Mouse (Mus musculus) megakaryocyte, embryonic 14.5 days (primary cell): ENCODE results near the gene Olfr1298. TPM values are rescaled to one million over a fixed set of nuclear protein-coding genes. Genes with fewer than 3 reads are reported as not detected.

ENCODE experiments used
- H3K27me3 ChIP-seq: replicated peaks from 2 replicates; pipeline ENCODE3; 2012; ENCODE audit warnings: inconsistent platforms
- H3K36me3 ChIP-seq: replicated peaks from 2 replicates; pipeline ENCODE3; 2012; ENCODE audit warnings: low read length, inconsistent platforms, mixed read lengths
- H3K4me1 ChIP-seq: 2 replicates; pipeline ENCODE4 v1.6.1; 2012; ENCODE audit warnings: inconsistent platforms
- H3K4me3 ChIP-seq: replicated peaks from 2 replicates; pipeline ENCODE3; 2012; ENCODE audit warnings: moderate library complexity, mild to moderate bottlenecking, inconsistent platforms
- H3K9me3 ChIP-seq: 2 replicates; pipeline ENCODE4 v1.6.1; 2012; ENCODE audit warnings: inconsistent platforms
- FLI1 ChIP-seq: IDR thresholded peaks from 2 replicates; pipeline ENCODE4 v1.6.1; 2012; ENCODE audit warnings: low read length, inconsistent platforms, mixed read lengths
- GATA1 ChIP-seq: IDR thresholded peaks from 3 replicates; pipeline ENCODE4 v1.6.1; 2012; ENCODE audit warnings: mixed read lengths, low read length, inconsistent platforms, borderline replicate concordance
- polyA plus RNA-seq: library from polyadenylated mRNA; stranded (reverse); fragments of >175 nt; gene quantifications from 2 replicates; pipeline ENCODE4 v1.2.3, GENCODE M21; 2012; ENCODE audit warnings: low replicate concordance; ENCODE audit not compliant: insufficient read depth

Olfr1298 gene
- polyA plus RNA-seq = not detected in 2 replicates

GRCm38 (mm10) chr2:111649101-111649500 lies at the start of gene Olfr1298:
Olfr1298 (minus strand) TSS chr2:111649201.
- no peak for TF ChIP-seq FLI1
- no peak for TF ChIP-seq GATA1
- no peaks in the 10 kb centered on the region for H3K9me3 ChIP-seq
- H3K27me3 ChIP-seq = no peaks in the 10 kb centered on the region
- no peaks in the 10 kb centered on the region for H3K4me1 ChIP-seq
- H3K4me3 ChIP-seq = no peak within 1 kb of the TSS
- H3K36me3 ChIP-seq = no peaks in the 10 kb centered on the region

GRCm38 (mm10) chr2:111661119-111661518 lies 12.1 kb upstream of the Olfr1298 start, which contains the start of gene Olfr1299:
Olfr1299 (plus strand) TSS chr2:111661419.
- Histone ChIP-seq H3K4me1 (no peaks in the 10 kb centered on the region), H3K4me3 (no peak within 1 kb of the TSS), H3K36me3 (no peaks in the 10 kb centered on the region), H3K9me3 (peaks cover 14% of the 10 kb centered on the region; the same call in 1 of the 2 replicates), H3K27me3 (no peaks in the 10 kb centered on the region)
- TF ChIP-seq FLI1 (no peak), GATA1 (no peak)

- Histone ChIP-seq H3K36me3 (no peaks in the 10 kb centered on the region), H3K4me1 (no peaks in the 10 kb centered on the region), H3K4me3 (no peak within 1 kb of the TSS), H3K27me3 (no peaks in the 10 kb centered on the region), H3K9me3 (no peaks in the 10 kb centered on the region)
- no peak for TF ChIP-seq FLI1
Observed at GRCm38 (mm10) chr2:111626397-111626796, 22.6 kb downstream of the Olfr1298 start, which contains the start of gene Olfr1297. Olfr1297 (minus strand) TSS chr2:111626497.

Other genes with a start within 250 kb of the Olfr1298 start
- not detected in 2 replicates for gene Olfr1286, start 226.1 kb downstream of the Olfr1298 start, polyA plus RNA-seq
- gene Olfr1287, start 200.1 kb downstream of the Olfr1298 start, polyA plus RNA-seq = not detected in 2 replicates
- gene Olfr1288, start 175.1 kb downstream of the Olfr1298 start, polyA plus RNA-seq = not detected in 2 replicates
- not detected in 2 replicates for gene Olfr1289, start 168.4 kb downstream of the Olfr1298 start, polyA plus RNA-seq
- gene Olfr1290, start 155.4 kb downstream of the Olfr1298 start, polyA plus RNA-seq = not detected in 2 replicates
- gene Olfr1291-ps1, start 152.0 kb downstream of the Olfr1298 start, polyA plus RNA-seq = not detected in 2 replicates
- not detected in 2 replicates for gene Olfr1293-ps, start 124.0 kb downstream of the Olfr1298 start, polyA plus RNA-seq
- not detected in 2 replicates for gene Olfr1294, start 108.9 kb downstream of the Olfr1298 start, polyA plus RNA-seq
- not detected in 2 replicates for gene Olfr1295, start 79.5 kb downstream of the Olfr1298 start, polyA plus RNA-seq
- not detected in 2 replicates for gene Olfr1297, start 22.7 kb downstream of the Olfr1298 start, polyA plus RNA-seq
- not detected in 2 replicates for gene Olfr1299, start 12.2 kb upstream of the Olfr1298 start, polyA plus RNA-seq
- gene Olfr1301, start 101.8 kb upstream of the Olfr1298 start, polyA plus RNA-seq = not detected in 2 replicates
- gene Olfr1302, start 128.2 kb upstream of the Olfr1298 start, polyA plus RNA-seq = not detected in 2 replicates
- gene Olfr1303, start 171.1 kb upstream of the Olfr1298 start, polyA plus RNA-seq = not detected in 2 replicates
- not detected in 2 replicates for gene Olfr1305, start 227.9 kb upstream of the Olfr1298 start, polyA plus RNA-seq